Mouse (Mus musculus) hindbrain, embryonic 16.5 days (tissue): ENCODE data around the gene Kif28. TPM values are rescaled to one million over a fixed set of nuclear protein-coding genes. Genes with fewer than 3 reads are reported as not detected.
"Not testable (repeated sequence)": the region's sequence is repeated elsewhere in the genome, so short reads cannot be mapped to it uniquely, and the experiment has no call there.

Experiments
- ATAC-seq: fragments of 200-750 bp; cut with Nextera tagmentation; 2 replicates; pipeline ENCODE4 v1.8.0; 2017; ENCODE audit warnings: moderate TSS enrichment, moderate library complexity
- H3K27ac ChIP-seq: fragments of 300-500 bp; sonication (generic); 2 replicates; pipeline ENCODE4 v1.5.1; 2014; ENCODE audit warnings: low read depth, mild to moderate bottlenecking, control low read depth, low read length, moderate library complexity
- H3K27me3 ChIP-seq: fragments of 300-500 bp; sonication (generic); replicated peaks from 2 replicates; pipeline ENCODE4 v1.6.1; 2014; ENCODE audit warnings: low read length; ENCODE audit not compliant: control insufficient read depth, insufficient read depth
- H3K36me3 ChIP-seq: fragments of 300-500 bp; sonication (generic); 2 replicates; pipeline ENCODE4 v1.6.1; 2014; ENCODE audit warnings: mild to moderate bottlenecking, low read length, moderate library complexity, mixed read lengths; ENCODE audit not compliant: control insufficient read depth, insufficient read depth
- H3K4me1 ChIP-seq: fragments of 300-500 bp; sonication (generic); 2 replicates; pipeline ENCODE4 v1.6.1; 2014; ENCODE audit warnings: low read depth, low read length; ENCODE audit not compliant: control insufficient read depth, insufficient read depth
- H3K4me2 ChIP-seq: fragments of 300-500 bp; sonication (generic); 2 replicates; pipeline ENCODE4 v1.6.1; 2014; ENCODE audit warnings: mild to moderate bottlenecking, low read length, control low read depth, moderate library complexity
- H3K4me3 ChIP-seq: fragments of 300-500 bp; sonication (generic); 2 replicates; pipeline ENCODE4 v1.5.1; 2014; ENCODE audit warnings: mild to moderate bottlenecking, low read length, control low read depth, moderate library complexity
- H3K9ac ChIP-seq: fragments of 300-500 bp; sonication (generic); 2 replicates; pipeline ENCODE4 v1.6.1; 2014; ENCODE audit warnings: low read depth, mild to moderate bottlenecking, control low read depth, low read length, moderate library complexity
- H3K9me3 ChIP-seq: fragments of 300-500 bp; sonication (generic); 2 replicates; pipeline ENCODE4 v1.6.1; 2014; ENCODE audit warnings: mild to moderate bottlenecking, low read length, moderate library complexity; ENCODE audit not compliant: control insufficient read depth
- WGBS: fragments of 180-500 bp; shearing (Covaris S2); extraction: QIAGEN DNeasy Blood & Tissue Kit; methylation state at CpG from one replicate; pipeline ENCODE4 v1.1.7; 2014; 5-methylcytosine and 5-hydroxymethylcytosine counted together
- polyA plus RNA-seq: library from polyadenylated mRNA; unstranded; fragments of >200 nt; fragmentation: Nextera tagmentation; extraction: Ambion mirVana; gene quantifications from 2 replicates; pipeline ENCODE4 v1.2.1, GENCODE M21; 2015

Gene Kif28
- polyA plus RNA-seq, 1 experiment from 2014 or later, result 0.10 TPM

- Histone ChIP-seq H3K4me1 (no peaks in the 10 kb centered on the region), H3K9ac (no peak overlapping the region), H3K36me3 (peaks cover 22% of the 10 kb centered on the region), H3K4me3 (no peak overlapping the region), H3K4me2 (no peak overlapping the region), H3K9me3 (no peaks in the 10 kb centered on the region), H3K27ac (no peak overlapping the region), H3K27me3 (no peaks in the 10 kb centered on the region)
- WGBS, result 84% methylated on average over 4 of the region's 4 CpGs
- ATAC-seq, result no peak
Measured at GRCm38 (mm10) chr1:179743593-179744193, 1.4 kb downstream of the Kif28 start.

DNA sequence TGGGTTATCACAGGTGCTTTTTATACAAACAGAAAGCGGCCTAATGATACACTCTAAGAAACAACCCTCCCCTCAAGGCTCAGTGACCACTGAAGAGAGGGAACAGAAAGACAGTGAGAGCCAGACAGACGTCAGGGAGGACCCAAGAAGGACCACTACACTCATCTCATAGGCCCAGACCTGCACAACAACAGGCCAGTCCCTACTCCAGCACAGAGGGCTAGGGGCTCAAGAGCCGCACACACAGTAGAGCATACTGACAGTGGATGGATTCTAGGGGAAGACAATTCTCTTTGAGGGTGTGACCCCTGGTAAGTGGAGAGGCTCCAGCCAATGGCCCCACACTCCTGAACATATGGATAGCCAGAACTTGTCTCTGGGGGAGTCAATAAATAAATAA lies 8.6 kb downstream of the Kif28 start:
- Histone ChIP-seq H3K9ac (no peak overlapping the region), H3K27me3 (no peaks in the 10 kb centered on the region), H3K36me3 (no peaks in the 10 kb centered on the region), H3K4me2 (no peak overlapping the region), H3K4me3 (no peak overlapping the region), H3K4me1 (no peaks in the 10 kb centered on the region), H3K27ac (no peak overlapping the region), H3K9me3 (no peaks in the 10 kb centered on the region)
- no peak for ATAC-seq
- WGBS, result 90% methylated on average over 3 of the region's 3 CpGs

GRCm38 (mm10) chr1:179734500-179735474 lies 10.3 kb downstream of the Kif28 start:
- WGBS, result 38% methylated on average over 15 of the region's 15 CpGs
- no peaks in the 10 kb centered on the region for H3K9me3 ChIP-seq
- H3K4me2 ChIP-seq, result 0 out of 2 replicates have a peak overlapping the region, but pooled peaks have one; percentile 13
- H3K27me3 ChIP-seq, result no peaks in the 10 kb centered on the region
- H3K27ac ChIP-seq, result no peak overlapping the region
- ATAC-seq, result 0 out of 2 replicates have a peak, but pooled peaks have one; percentile 54
- no peak overlapping the region for H3K4me3 ChIP-seq
- H3K9ac ChIP-seq, result no peak overlapping the region
- no peaks in the 10 kb centered on the region for H3K36me3 ChIP-seq
- no peaks in the 10 kb centered on the region for H3K4me1 ChIP-seq

GRCm38 (mm10) chr1:179731391-179731790 lies 13.7 kb downstream of the Kif28 start:
- no peak overlapping the region for H3K4me2 ChIP-seq
- no peak for ATAC-seq
- H3K9ac ChIP-seq, result no peak overlapping the region
- WGBS, result 88% methylated on average over 3 of the region's 3 CpGs
- H3K4me3 ChIP-seq, result no peak overlapping the region
- H3K27me3 ChIP-seq, result no peaks in the 10 kb centered on the region
- no peaks in the 10 kb centered on the region for H3K36me3 ChIP-seq
- no peaks in the 10 kb centered on the region for H3K4me1 ChIP-seq
- no peaks in the 10 kb centered on the region for H3K9me3 ChIP-seq
- no peak overlapping the region for H3K27ac ChIP-seq

DNA sequence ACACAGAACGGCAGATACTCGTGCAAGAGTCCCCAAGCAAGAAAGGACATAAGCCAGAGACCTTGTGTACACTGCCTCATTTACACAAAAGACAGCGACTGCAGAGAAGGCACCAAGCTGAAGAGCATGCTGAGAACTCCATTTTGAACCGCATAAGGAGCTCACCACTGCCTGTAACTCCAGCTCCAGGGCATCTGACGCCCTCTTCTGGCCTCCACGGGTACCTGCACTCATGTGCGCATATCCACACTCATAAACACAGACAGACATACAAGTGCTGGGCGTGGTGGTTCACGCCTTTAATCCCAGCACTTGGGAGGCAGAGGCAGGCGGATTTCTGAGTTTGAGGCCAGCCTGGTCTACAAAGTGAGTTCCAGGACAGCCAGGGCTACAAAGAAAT lies 16.4 kb downstream of the Kif28 start:
- ATAC-seq, result no peak
- Histone ChIP-seq H3K27me3 (no peaks in the 10 kb centered on the region), H3K9ac (no peak overlapping the region), H3K36me3 (no peaks in the 10 kb centered on the region), H3K4me1 (no peaks in the 10 kb centered on the region), H3K4me2 (no peak overlapping the region), H3K27ac (no peak overlapping the region), H3K9me3 (no peaks in the 10 kb centered on the region), H3K4me3 (no peak overlapping the region)
- 92% methylated on average over 10 of the region's 10 CpGs for WGBS

- WGBS, result 72% methylated on average over 8 of the region's 8 CpGs
- ATAC-seq, result no peak
Measured at GRCm38 (mm10) chr1:179722811-179723469, 22.1 kb downstream of the Kif28 start.

GRCm38 (mm10) chr1:179715786-179716185 lies 29.3 kb downstream of the Kif28 start:
- no peak overlapping the region for H3K4me2 ChIP-seq
- ATAC-seq, result no peak
- 91% methylated on average over 4 of the region's 4 CpGs for WGBS

More at GRCm38 (mm10) chr1:179722811-179723469, 22.1 kb downstream of the Kif28 start:
- Histone ChIP-seq H3K27me3 (no peaks in the 10 kb centered on the region), H3K27ac (no peak overlapping the region), H3K4me1 (no peaks in the 10 kb centered on the region), H3K4me2 (no peak overlapping the region), H3K36me3 (no peaks in the 10 kb centered on the region), H3K9ac (no peak overlapping the region), H3K9me3 (no peaks in the 10 kb centered on the region), H3K4me3 (no peak overlapping the region)

DNA sequence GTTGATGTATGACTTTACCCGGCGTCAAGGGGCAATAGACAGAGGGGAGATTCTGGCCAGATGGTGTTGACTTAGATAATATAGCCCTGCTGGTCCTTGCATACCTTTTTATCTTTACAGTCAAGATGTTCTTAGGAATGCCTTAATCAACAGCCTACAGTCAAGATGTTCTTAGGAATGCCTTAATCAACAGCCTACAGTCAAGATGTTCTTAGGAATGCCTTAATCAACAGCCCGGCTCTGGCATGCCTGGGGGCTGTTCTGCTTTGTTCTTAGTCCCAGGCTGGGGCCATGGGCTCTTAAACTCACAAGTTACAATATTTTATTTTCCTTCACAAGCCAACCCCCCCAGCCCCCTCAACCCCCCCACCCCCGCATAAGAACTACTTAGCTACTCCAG lies 29.8 kb downstream of the Kif28 start:
- H3K4me2 ChIP-seq, ATAC-seq, H3K36me3 ChIP-seq, H3K27ac ChIP-seq, H3K27me3 ChIP-seq, H3K4me3 ChIP-seq, H3K4me1 ChIP-seq, H3K9ac ChIP-seq, H3K9me3 ChIP-seq: not testable (repeated sequence)
- 99% methylated on average over 4 of the region's 4 CpGs for WGBS

More at GRCm38 (mm10) chr1:179715786-179716185, 29.3 kb downstream of the Kif28 start:
- no peaks in the 10 kb centered on the region for H3K27me3 ChIP-seq
- H3K9me3 ChIP-seq, result no peaks in the 10 kb centered on the region
- no peak overlapping the region for H3K9ac ChIP-seq
- no peak overlapping the region for H3K27ac ChIP-seq
- no peak overlapping the region for H3K4me3 ChIP-seq
- no peaks in the 10 kb centered on the region for H3K4me1 ChIP-seq
- H3K36me3 ChIP-seq, result no peaks in the 10 kb centered on the region

- Histone ChIP-seq H3K4me3 (no peak overlapping the region), H3K9ac (no peak overlapping the region), H3K9me3 (no peaks in the 10 kb centered on the region), H3K27ac (no peak overlapping the region), H3K4me2 (no peak overlapping the region), H3K4me1 (no peaks in the 10 kb centered on the region), H3K36me3 (no peaks in the 10 kb centered on the region), H3K27me3 (no peaks in the 10 kb centered on the region)
- no peak for ATAC-seq
- 87% methylated on average over 3 of the region's 3 CpGs for WGBS
Measured at GRCm38 (mm10) chr1:179713367-179713766, 31.7 kb downstream of the Kif28 start.
